Mouse (Mus musculus) limb, embryonic 14.5 days (tissue): ENCODE data around the gene Slc24a4. TPM values are rescaled to one million over a fixed set of nuclear protein-coding genes. Genes with fewer than 3 reads are reported as not detected.
A peak's percentile ranks its signal among the peaks of the same experiment; 100 is the strongest.

ENCODE experiments used
- ATAC-seq: fragments of 200-750 bp; cut with Nextera tagmentation; 2 replicates; pipeline ENCODE4 v1.8.0; 2017; ENCODE audit warnings: low read depth, moderate number of reproducible peaks, moderate TSS enrichment; ENCODE audit not compliant: low FRiP score
- DNase-seq: peaks from one replicate; pipeline ENCODE4 v3.0.0-alpha.2; 2015; ENCODE audit warnings: low spot score
- H3K27ac ChIP-seq: fragments of 300-500 bp; sonication (generic); replicated peaks from 2 replicates; pipeline ENCODE4 v1.5.1; 2014; ENCODE audit warnings: low read depth, mild to moderate bottlenecking, low read length, moderate library complexity, mixed read lengths
- H3K27me3 ChIP-seq: fragments of 300-500 bp; sonication (generic); 2 replicates; pipeline ENCODE4 v1.6.1; 2014; ENCODE audit warnings: low read length, mixed read lengths; ENCODE audit not compliant: control insufficient read depth, insufficient read depth
- H3K36me3 ChIP-seq: fragments of 300-500 bp; sonication (generic); 2 replicates; pipeline ENCODE4 v1.6.1; 2014; ENCODE audit warnings: mild to moderate bottlenecking, low read length, moderate library complexity, mixed read lengths; ENCODE audit not compliant: control insufficient read depth, insufficient read depth
- H3K4me1 ChIP-seq: fragments of 300-500 bp; sonication (generic); 2 replicates; pipeline ENCODE4 v1.6.1; 2014; ENCODE audit warnings: antibody characterized with exemption, low read length, mixed read lengths; ENCODE audit not compliant: control insufficient read depth, insufficient read depth
- H3K4me2 ChIP-seq: fragments of 300-500 bp; sonication (generic); replicated peaks from 2 replicates; pipeline ENCODE4 v1.6.1; 2014; ENCODE audit warnings: low read depth, mild to moderate bottlenecking, low read length, moderate library complexity; ENCODE audit not compliant: severe bottlenecking
- H3K4me3 ChIP-seq: fragments of 300-500 bp; sonication (generic); replicated peaks from 2 replicates; pipeline ENCODE4 v1.5.1; 2014; ENCODE audit warnings: low read length
- H3K9ac ChIP-seq: fragments of 300-500 bp; sonication (generic); 2 replicates; pipeline ENCODE4 v1.6.1; 2014; ENCODE audit warnings: mild to moderate bottlenecking, low read depth, low read length, moderate library complexity; ENCODE audit not compliant: severe bottlenecking
- H3K9me3 ChIP-seq: fragments of 300-500 bp; sonication (generic); 2 replicates; pipeline ENCODE4 v1.6.1; 2016; ENCODE audit warnings: low read length; ENCODE audit not compliant: control insufficient read depth
- POLR2A ChIP-seq: fragments of 200-500 bp; IDR thresholded peaks from 2 replicates; pipeline ENCODE4 v1.8.0; 2012; ENCODE audit warnings: inconsistent platforms, mild to moderate bottlenecking, moderate library complexity, borderline replicate concordance; ENCODE audit not compliant: insufficient read depth, insufficient read length; ENCODE audit errors: extremely low read depth
- WGBS: fragments of 180-500 bp; shearing (Covaris S2); extraction: QIAGEN DNeasy Blood & Tissue Kit; methylation state at CpG from one replicate; pipeline ENCODE4 v1.1.7; 2014; 5-methylcytosine and 5-hydroxymethylcytosine counted together
- polyA plus RNA-seq, 2 experiments: library from polyadenylated mRNA; depleted of rRNA in 1 of 2; stranded (reverse) in 1 of 2; unstranded in 1 of 2; fragments of >200 nt; fragmentation: Nextera tagmentation in 1 of 2; extraction: Ambion mirVana in 1 of 2; gene quantifications; 2 replicates each; pipeline versions ENCODE4 v1.2.1 to v1.2.3; 2012 to 2014

Gene Slc24a4
- polyA plus RNA-seq, 2 experiments, result 0.77 to 1.7 TPM

- no peaks in the 10 kb centered on the region for H3K36me3 ChIP-seq
- H3K4me2 ChIP-seq, result no peak overlapping the region
- no peak for DNase-seq
- H3K9me3 ChIP-seq, result no peaks in the 10 kb centered on the region
- WGBS, result 77% methylated on average over 1 of the region's 1 CpGs
- TF ChIP-seq POLR2A, result no peak
- ATAC-seq, result no peak
- no peak overlapping the region for H3K9ac ChIP-seq
- H3K27ac ChIP-seq, result no peak overlapping the region
- no peaks in the 10 kb centered on the region for H3K27me3 ChIP-seq
- peaks cover 15% of the 10 kb centered on the region for H3K4me1 ChIP-seq
- no peak overlapping the region for H3K4me3 ChIP-seq
Observed at GRCm38 (mm10) chr12:102301585-102301984, 173.1 kb downstream of the Slc24a4 start.

- WGBS, result 63% methylated on average over 9 of the region's 9 CpGs
- H3K4me2 ChIP-seq, result no peak overlapping the region
- H3K9me3 ChIP-seq, result no peaks in the 10 kb centered on the region
- H3K9ac ChIP-seq, result no peak overlapping the region
- ATAC-seq (no peak), DNase-seq (no peak)
- H3K27ac ChIP-seq, result no peak overlapping the region
- H3K4me3 ChIP-seq, result no peak overlapping the region
- no peaks in the 10 kb centered on the region for H3K36me3 ChIP-seq
- H3K27me3 ChIP-seq, result no peaks in the 10 kb centered on the region
- TF ChIP-seq POLR2A, result no peak
- peaks cover 15% of the 10 kb centered on the region for H3K4me1 ChIP-seq
Observed at GRCm38 (mm10) chr12:102302322-102302721, 173.8 kb downstream of the Slc24a4 start.

DNA sequence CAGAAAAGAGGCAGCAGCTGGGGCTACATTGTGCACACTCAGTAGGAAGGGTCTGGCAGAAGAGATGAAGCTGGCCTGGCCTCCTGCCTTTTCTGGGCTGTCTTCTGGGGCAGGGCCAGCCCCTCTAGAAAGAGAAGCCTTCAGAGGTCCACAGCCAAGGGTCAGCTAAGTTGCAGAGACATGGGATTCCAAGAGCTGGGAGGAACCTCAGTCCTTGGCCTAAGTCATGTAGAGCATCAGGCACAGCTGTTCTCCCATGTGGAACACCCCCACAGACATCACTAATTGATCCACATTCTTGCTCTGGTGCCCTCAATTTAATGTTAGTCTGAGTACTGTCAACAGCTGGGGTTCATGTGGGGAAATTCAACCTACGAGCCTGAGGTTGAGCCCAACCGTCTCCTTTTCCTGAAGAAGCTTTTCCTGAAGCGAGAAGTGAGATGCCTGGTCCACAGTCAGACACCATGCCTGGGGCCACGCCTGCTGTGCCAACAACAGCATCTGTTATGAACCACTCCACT is 174.4 kb downstream of the Slc24a4 start:
- H3K9ac ChIP-seq, result no peak overlapping the region
- no peak for TF ChIP-seq POLR2A
- DNase-seq (peak; percentile 52), ATAC-seq (peak; percentile 62)
- H3K27me3 ChIP-seq, result no peaks in the 10 kb centered on the region
- H3K9me3 ChIP-seq, result no peaks in the 10 kb centered on the region
- H3K36me3 ChIP-seq, result no peaks in the 10 kb centered on the region
- no peak overlapping the region for H3K4me3 ChIP-seq
- no peak overlapping the region for H3K27ac ChIP-seq
- 58% methylated on average over 4 of the region's 4 CpGs for WGBS
- no peak overlapping the region for H3K4me2 ChIP-seq
- H3K4me1 ChIP-seq, result peaks cover 21% of the 10 kb centered on the region

DNA sequence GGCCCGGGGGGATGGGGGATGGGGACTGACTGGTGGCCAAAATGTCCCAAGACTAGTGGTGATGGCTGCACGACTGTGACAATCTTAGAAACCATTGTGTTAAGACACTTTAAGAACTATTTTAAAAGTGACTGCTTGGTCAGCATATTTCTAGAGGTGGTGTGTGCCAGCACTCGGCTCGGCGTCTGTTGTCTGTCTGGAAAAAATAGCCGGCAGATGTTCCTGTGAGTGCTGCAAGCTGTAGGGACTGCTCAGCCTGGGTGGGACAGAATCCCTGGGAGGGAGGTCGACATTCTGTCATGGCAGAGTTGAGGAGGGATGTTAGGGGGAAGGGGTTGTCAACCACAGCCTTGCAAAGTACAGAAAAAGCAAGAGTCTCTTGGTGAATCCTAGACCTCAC is 175.3 kb downstream of the Slc24a4 start:
- H3K4me2 ChIP-seq, result no peak overlapping the region
- H3K36me3 ChIP-seq, result no peaks in the 10 kb centered on the region
- no peak overlapping the region for H3K4me3 ChIP-seq
- ATAC-seq (no peak), DNase-seq (no peak)
- H3K4me1 ChIP-seq, result peaks cover 29% of the 10 kb centered on the region
- H3K27me3 ChIP-seq, result no peaks in the 10 kb centered on the region
- 43% methylated on average over 7 of the region's 7 CpGs for WGBS
- TF ChIP-seq POLR2A, result no peak
- H3K27ac ChIP-seq, result no peak overlapping the region
- H3K9ac ChIP-seq, result no peak overlapping the region
- H3K9me3 ChIP-seq, result no peaks in the 10 kb centered on the region

DNA sequence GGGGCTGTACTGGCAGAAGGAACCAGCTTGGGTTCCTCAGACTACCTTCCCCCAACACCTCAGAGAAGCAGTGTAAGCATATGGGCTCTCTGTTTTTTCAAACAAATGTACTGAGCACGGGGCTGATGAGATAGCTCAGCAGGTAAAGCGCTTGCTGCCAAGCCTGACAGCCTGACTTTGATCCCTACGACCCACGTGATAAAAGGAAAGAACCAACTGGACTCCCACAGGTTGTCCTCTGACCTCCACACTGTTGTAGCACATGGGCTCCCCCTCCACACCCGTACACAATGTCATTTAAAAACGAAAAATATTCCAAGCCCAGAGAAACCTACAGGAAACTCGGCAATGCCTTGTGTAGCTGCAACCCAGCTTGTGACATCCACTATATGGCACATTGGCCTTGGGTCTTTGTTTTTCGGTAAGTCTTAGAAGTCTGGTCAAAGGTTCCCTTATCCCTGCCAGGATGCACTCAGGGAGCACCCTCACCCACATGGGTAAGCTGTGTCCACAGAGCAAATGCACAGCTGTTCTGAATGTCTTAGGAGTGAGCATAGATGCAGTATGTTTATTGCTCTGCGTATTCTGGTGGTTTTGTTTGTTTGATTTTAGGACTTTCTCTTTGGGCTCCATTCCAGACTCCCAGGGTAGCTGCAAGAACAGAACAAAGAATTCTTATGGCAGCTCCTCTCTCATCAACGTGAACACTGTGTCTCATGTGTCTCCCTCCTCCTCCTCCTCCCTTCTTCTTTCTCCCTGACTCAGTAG is 176.7 kb downstream of the Slc24a4 start:
- H3K4me3 ChIP-seq, result no peak overlapping the region
- no peak overlapping the region for H3K4me2 ChIP-seq
- ATAC-seq (no peak), DNase-seq (no peak)
- WGBS, result 59% methylated on average over 10 of the region's 10 CpGs
- H3K9me3 ChIP-seq, result no peaks in the 10 kb centered on the region
- H3K4me1 ChIP-seq, result peaks cover 29% of the 10 kb centered on the region
- H3K27me3 ChIP-seq, result no peaks in the 10 kb centered on the region
- no peak overlapping the region for H3K27ac ChIP-seq
- no peak overlapping the region for H3K9ac ChIP-seq
- no peaks in the 10 kb centered on the region for H3K36me3 ChIP-seq
- TF ChIP-seq POLR2A, result no peak

DNA sequence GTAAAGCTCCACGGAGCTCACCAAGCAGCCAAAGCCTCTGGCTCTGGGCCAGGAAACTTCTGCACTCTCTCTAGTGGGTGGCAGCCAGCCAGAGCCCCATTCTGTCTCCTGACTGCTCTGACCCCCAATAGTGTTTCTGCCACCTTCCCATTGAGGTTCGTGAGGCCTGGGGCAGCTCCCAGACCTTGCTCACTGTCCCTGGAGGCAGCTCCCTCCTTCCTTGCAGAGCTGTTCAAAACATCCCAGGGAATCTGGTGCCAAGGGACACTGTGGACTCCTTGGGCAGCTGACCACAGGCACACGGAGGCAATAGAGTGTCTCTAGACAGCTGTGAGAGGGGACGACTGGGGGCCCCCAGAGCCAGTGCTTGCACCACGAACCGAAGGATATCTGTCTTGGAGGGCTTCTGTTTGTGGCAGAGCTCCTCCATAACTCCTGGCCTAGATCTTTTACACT is 179.5 kb downstream of the Slc24a4 start:
- Histone ChIP-seq H3K27ac (peak overlapping the region; percentile 35; the same call in 1 of the 2 replicates), H3K4me2 (no peak overlapping the region), H3K4me3 (no peak overlapping the region), H3K9ac (no peak overlapping the region), H3K36me3 (no peaks in the 10 kb centered on the region), H3K27me3 (no peaks in the 10 kb centered on the region), H3K4me1 (peaks cover 22% of the 10 kb centered on the region), H3K9me3 (no peaks in the 10 kb centered on the region)
- DNase-seq (peak; percentile 80), ATAC-seq (no peak)
- 41% methylated on average over 6 of the region's 6 CpGs for WGBS
- no peak for TF ChIP-seq POLR2A
